ENCODE assay signal across 30 mouse cellular contexts in the genomic region with DNA sequence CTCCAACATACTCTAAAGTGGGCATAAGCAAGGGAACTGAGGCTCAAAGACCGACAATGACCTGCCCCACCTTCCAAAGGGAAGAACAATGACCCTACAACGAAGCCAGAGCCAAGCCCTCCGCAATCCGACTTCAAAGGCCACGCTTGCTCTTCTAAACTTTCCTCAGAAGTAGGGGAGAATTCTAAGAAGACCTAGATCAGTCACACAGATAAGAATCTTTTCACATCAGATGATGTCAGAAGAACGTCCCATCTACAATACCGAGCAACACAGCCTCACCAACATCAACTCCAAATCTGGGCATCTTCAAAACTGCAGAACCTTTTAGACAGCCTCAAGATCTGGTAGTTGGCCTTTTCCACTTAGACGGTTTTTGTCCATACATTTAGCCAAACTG. TPM values are rescaled to one million over a fixed set of nuclear protein-coding genes. Genes with fewer than 3 reads are reported as not detected.
A peak's percentile ranks its signal among the peaks of the same experiment; 100 is the strongest.
DNase-seq lines count a peak whose midpoint lies in the region; ATAC-seq and TF ChIP-seq lines count a peak whose summit lies in the region.
"Had no signal": no experiment of that assay in that cellular context is flagged by ENCODE, and none has a peak within 500 bp of the region (broad histone marks: within the 10 kb centered on the region; RNA-seq: fewer than 3 reads in every experiment).

No protein-coding gene starts in this region.

- TF ChIP-seq CTCF in spleen, adult 2 months (IDR thresholded peaks at IDR 0.05; ENCODE audit: extremely low read depth, insufficient read depth, insufficient read length, insufficient replicate concordance) = no peak

- H3K36me3 ChIP-seq in kidney, embryonic 14.5 days (ENCODE audit: control insufficient read depth, insufficient read depth, low read length) = peaks cover 45% of the 10 kb centered on the region
- H3K36me3 ChIP-seq in spleen, adult 2 months (ENCODE audit: control insufficient read depth, insufficient read depth, low read length) = peaks cover 7% of the 10 kb centered on the region

- no peak overlapping the region for H3K4me2 ChIP-seq in kidney, embryonic 14.5 days (replicated peaks; ENCODE audit: low read depth, low read length)
- H3K4me2 ChIP-seq: embryonic facial prominence, embryonic 12.5 days; heart, embryonic 15.5 days; liver, embryonic 15.5 days; lung, embryonic 14.5 days; midbrain, embryonic 15.5 days; neural tube, embryonic 12.5 days; stomach, embryonic 15.5 days had no signal

- H3K9ac ChIP-seq in kidney, embryonic 14.5 days (ENCODE audit: low read depth, low read length) = 0 out of 2 replicates have a peak overlapping the region, but pooled peaks have one; percentile 18
- H3K9ac ChIP-seq: embryonic facial prominence, embryonic 12.5 days; heart, embryonic 15.5 days; liver, embryonic 15.5 days; lung, embryonic 14.5 days; midbrain, embryonic 15.5 days; neural tube, embryonic 12.5 days; stomach, embryonic 15.5 days had no signal

- no peaks in the 10 kb centered on the region for H3K9me3 ChIP-seq in kidney, embryonic 14.5 days (ENCODE audit: control insufficient read depth, low read length)
- H3K9me3 ChIP-seq: embryonic facial prominence, embryonic 12.5 days; G1E; heart, embryonic 10.5 days; heart, embryonic 15.5 days; liver, embryonic 15.5 days; midbrain, embryonic 10.5 days; midbrain, embryonic 15.5 days; neural tube, embryonic 12.5 days; stomach, embryonic 15.5 days had no signal

- no peak overlapping the region for H3K27ac ChIP-seq in kidney, embryonic 14.5 days (ENCODE audit: low read depth, low read length)
- 0 out of 2 replicates have a peak overlapping the region, but pooled peaks have one; percentile 32 for H3K27ac ChIP-seq in spleen, adult 2 months (ENCODE audit: insufficient read depth, low read length)
- H3K27ac ChIP-seq: embryonic facial prominence, embryonic 12.5 days; heart, embryonic 10.5 days; heart, embryonic 15.5 days; liver, embryonic 15.5 days; midbrain, embryonic 10.5 days; midbrain, embryonic 15.5 days; neural tube, embryonic 12.5 days; stomach, embryonic 15.5 days had no signal

- H3K4me3 ChIP-seq in kidney, embryonic 14.5 days (ENCODE audit: low read length) = no peak overlapping the region
- H3K4me3 ChIP-seq in spleen, adult 2 months (ENCODE audit: extremely low read depth, insufficient read depth, insufficient read length) = no peak overlapping the region
- H3K4me3 ChIP-seq: embryonic facial prominence, embryonic 12.5 days; heart, embryonic 10.5 days; heart, embryonic 15.5 days; liver, embryonic 15.5 days; midbrain, embryonic 10.5 days; midbrain, embryonic 15.5 days; neural tube, embryonic 12.5 days; stomach, embryonic 15.5 days had no signal

- no peaks in the 10 kb centered on the region for H3K27me3 ChIP-seq in kidney, embryonic 14.5 days (ENCODE audit: control insufficient read depth, insufficient read depth, low read length)
- no peaks in the 10 kb centered on the region for H3K27me3 ChIP-seq in spleen, adult 2 months (ENCODE audit: control insufficient read depth, insufficient read depth, low read length)
- H3K27me3 ChIP-seq: embryonic facial prominence, embryonic 12.5 days; heart, embryonic 15.5 days; midbrain, embryonic 15.5 days; neural tube, embryonic 12.5 days; Patski; stomach, embryonic 15.5 days had no signal

- no peak for TF ChIP-seq POLR2A in spleen, adult 2 months (IDR thresholded peaks at IDR 0.05; ENCODE audit: low read depth, low read length)

- 79% methylated on average over 8 of the region's 8 CpGs for WGBS in kidney, embryonic 14.5 days
- 72% methylated on average over 8 of the region's 8 CpGs for WGBS in spleen, adult 2 months

- DNase-seq in kidney, postnatal 14 days = no peak
- DNase-seq in spleen, adult 2 months (ENCODE audit: low read depth in 1 of 2, low spot score in 2 of 2) = no peak
- DNase-seq in spleen, postnatal 10 days (ENCODE audit: low spot score in 2 of 2) = no peak
- DNase-seq in CD8-positive naive resting alpha-beta T cell, adult 2 months (ENCODE audit: low read depth in 2 of 2, low spot score in 2 of 2) = peak; percentile 51 to 66
- peak; percentile 85 for DNase-seq in naive thymus-derived CD4-positive, alpha-beta T cell, adult 2 months (ENCODE audit: low read depth)
- no peak for DNase-seq in embryo, embryonic 11 days
- DNase-seq: adrenal gland, postnatal 25 days; cerebellum, adult 11-12 months; cerebellum, postnatal 36 days; gastrocnemius, postnatal 14 days; kidney, adult 8-10 months; kidney, postnatal 36 days; liver; lung, embryonic 14.5 days; lung, postnatal 14 days had no signal

- no peak for ATAC-seq in kidney, embryonic 14.5 days (ENCODE audit: low FRiP score, low TSS enrichment)
- ATAC-seq: forebrain, embryonic 14.5 days; hindbrain, embryonic 16.5 days; intestine, embryonic 16.5 days; midbrain, embryonic 15.5 days; Patski had no signal

- H3K4me1 ChIP-seq in kidney, embryonic 14.5 days (ENCODE audit: control insufficient read depth, insufficient read depth, low read length) = peaks cover 28% of the 10 kb centered on the region
- H3K4me1 ChIP-seq in spleen, adult 2 months (ENCODE audit: control insufficient read depth, insufficient read depth, insufficient read length) = peaks cover 4% of the 10 kb centered on the region; the same call in 1 of the 2 replicates

RNA-seq across cellular contexts. Expression of gene Gm45234, which starts 5.4 kb away (rescaled TPM):
- not detected in 2 replicates for polyA plus RNA-seq in kidney, embryonic 14.5 days (2014; fragmentation: Nextera tagmentation; extraction: Ambion mirVana)
- not detected in 2 replicates for polyA plus RNA-seq in spleen, adult 2 months (2012; rRNA removed)
- polyA plus RNA-seq: embryonic facial prominence, embryonic 12.5 days; forebrain, embryonic 14.5 days; G1E; heart, embryonic 10.5 days; heart, embryonic 15.5 days; hindbrain, embryonic 11.5 days; hindbrain, embryonic 16.5 days; intestine, embryonic 16.5 days; liver, embryonic 15.5 days; lung, embryonic 14.5 days; midbrain, embryonic 10.5 days; midbrain, embryonic 15.5 days; neural tube, embryonic 12.5 days; stomach, embryonic 15.5 days had no signal

RNA-seq across cellular contexts. Expression of gene Atn1, which starts 5.9 kb away (rescaled TPM):
- polyA plus RNA-seq in kidney, embryonic 14.5 days (2014; fragmentation: Nextera tagmentation; extraction: Ambion mirVana) = 17.5 and 17.7 TPM in 2 replicates
- 37.4 and 41.3 TPM in 2 replicates for polyA plus RNA-seq in spleen, adult 2 months (2012; rRNA removed)

RNA-seq across cellular contexts. Expression of gene Grcc10, which starts 9.2 kb away (rescaled TPM):
- polyA plus RNA-seq in kidney, embryonic 14.5 days (2014; fragmentation: Nextera tagmentation; extraction: Ambion mirVana) = 564 and 762 TPM in 2 replicates
- 209 and 225 TPM in 2 replicates for polyA plus RNA-seq in spleen, adult 2 months (2012; rRNA removed)

RNA-seq across cellular contexts. Expression of gene Ptpn6, which starts 11.9 kb away (rescaled TPM):
- 10.0 and 12.9 TPM in 2 replicates for polyA plus RNA-seq in kidney, embryonic 14.5 days (2014; fragmentation: Nextera tagmentation; extraction: Ambion mirVana)
- polyA plus RNA-seq in spleen, adult 2 months (2012; rRNA removed) = 281 and 332 TPM in 2 replicates

RNA-seq across cellular contexts. Expression of gene Eno2, which starts 19.1 kb away (rescaled TPM):
- polyA plus RNA-seq in kidney, embryonic 14.5 days (2014; fragmentation: Nextera tagmentation; extraction: Ambion mirVana) = 8.8 and 10.8 TPM in 2 replicates
- 2.9 and 3.2 TPM in 2 replicates for polyA plus RNA-seq in spleen, adult 2 months (2012; rRNA removed)

Comparison
In these comparisons a context has a peak if more than half of its experiments do, and no peak if none do; other contexts are left out.
1. DNase-seq: peak in CD8-positive naive resting alpha-beta T cell, adult 2 months (2 of 2) and naive thymus-derived CD4-positive, alpha-beta T cell, adult 2 months (single experiment); none in kidney, postnatal 14 days (single experiment), spleen, adult 2 months (0 of 2), spleen, postnatal 10 days (0 of 2) and embryo, embryonic 11 days (single experiment).